Mouse (Mus musculus): ENCODE measurements around the gene Agps.

GRCm38 (mm10) chr2:75788511-75788910, 43.5 kb upstream of the Agps start:
- TF ChIP-seq MYOD1 (IDR thresholded peaks at IDR 0.05; ENCODE audit: control insufficient read depth in 1 of 3, insufficient read length in 2 of 3, low read depth in 2 of 3), result no peak
- TF ChIP-seq POLR2A (IDR thresholded peaks at IDR 0.05; ENCODE audit: insufficient read length, low read depth), result no peak
- no peak for TF ChIP-seq CEBPB (IDR thresholded peaks at IDR 0.05; ENCODE audit: insufficient read depth, poor library complexity, severe bottlenecking)
- TF ChIP-seq E2F4 (IDR thresholded peaks at IDR 0.05; ENCODE audit: insufficient read depth), result no peak
- no peak for TF ChIP-seq USF1 (IDR thresholded peaks at IDR 0.05; ENCODE audit: low read depth)
- no peak for TF ChIP-seq TCF3 (IDR thresholded peaks at IDR 0.05; ENCODE audit: insufficient read length, low read depth)
- no peak for TF ChIP-seq MAX (IDR thresholded peaks at IDR 0.05; ENCODE audit: low read depth)
- no peak for TF ChIP-seq TCF12 (IDR thresholded peaks at IDR 0.05; ENCODE audit: insufficient read depth, poor library complexity, severe bottlenecking)
